Mouse (Mus musculus) MEL (cell line): Measurements from ENCODE around the gene Sdccag8. TPM values are rescaled to one million over a fixed set of nuclear protein-coding genes. Genes with fewer than 3 reads are reported as not detected.

ENCODE experiments used
- DNase-seq: peaks from one replicate; pipeline ENCODE4 v3.0.0; 2011; ENCODE audit warnings: low read depth, low spot score
- H3K27ac ChIP-seq: 2 replicates; pipeline ENCODE4 v1.5.1; 2012; ENCODE audit warnings: low read depth, mild to moderate bottlenecking, control low read depth, low read length, moderate library complexity; ENCODE audit not compliant: control insufficient read depth
- H3K27me3 ChIP-seq, 2 experiments: fragments of 150-350 bp in 1 of 2; sonication (generic) in 1 of 2; 2 replicates each; pipeline ENCODE4 v1.6.1; 2012; ENCODE audit warnings: low read length in 2 of 2, mild to moderate bottlenecking in 2 of 2, improper control_type of control experiment in 1 of 2, moderate library complexity in 1 of 2; ENCODE audit not compliant: insufficient read depth in 2 of 2, control insufficient read depth in 1 of 2
- H3K36me3 ChIP-seq, 2 experiments: 2 replicates each; pipeline ENCODE4 v1.6.1; 2012 to 2014; ENCODE audit warnings: low read length in 2 of 2, improper control_type of control experiment in 1 of 2, inconsistent platforms in 1 of 2, mild to moderate bottlenecking in 1 of 2; ENCODE audit not compliant: insufficient read depth in 2 of 2, control insufficient read depth in 1 of 2
- H3K4me1 ChIP-seq, 2 experiments: fragments of 150-350 bp in 1 of 2; sonication (generic) in 1 of 2; 2 replicates each; pipeline ENCODE4 v1.6.1; 2012; ENCODE audit warnings: low read length in 2 of 2, improper control_type of control experiment in 1 of 2, mild to moderate bottlenecking in 1 of 2; ENCODE audit not compliant: insufficient read depth in 2 of 2, control insufficient read depth in 1 of 2
- H3K4me3 ChIP-seq, 2 experiments: fragments of 150-350 bp in 1 of 2; sonication (generic) in 1 of 2; 2 replicates each; pipeline ENCODE4 v1.5.1; 2012; ENCODE audit warnings: low read depth in 2 of 2, low read length in 2 of 2, mild to moderate bottlenecking in 2 of 2, moderate library complexity in 2 of 2, control low read depth in 1 of 2, improper control_type of control experiment in 1 of 2; ENCODE audit not compliant: control insufficient read depth in 1 of 2, insufficient read depth in 1 of 2
- H3K79me2 ChIP-seq: 2 replicates; pipeline ENCODE4 v1.6.1; 2012; ENCODE audit warnings: mild to moderate bottlenecking, low read length, moderate library complexity; ENCODE audit not compliant: control insufficient read depth, poor library complexity, insufficient read depth
- H3K9ac ChIP-seq: 2 replicates; pipeline ENCODE4 v1.6.1; 2012; ENCODE audit warnings: low read depth, mild to moderate bottlenecking, control low read depth, low read length, moderate library complexity; ENCODE audit not compliant: control insufficient read depth, poor library complexity, severe bottlenecking
- H3K9me3 ChIP-seq: fragments of 150-350 bp; sonication (generic); replicated peaks from 2 replicates; pipeline ENCODE4 v1.6.1; 2012; ENCODE audit warnings: mild to moderate bottlenecking, low read length, improper control_type of control experiment, moderate library complexity; ENCODE audit not compliant: insufficient read depth
- BHLHE40 ChIP-seq: IDR thresholded peaks from 2 replicates; pipeline ENCODE4 v1.6.1; 2012; ENCODE audit warnings: low read depth, mild to moderate bottlenecking, inconsistent platforms, low read length, improper control_type of control experiment, borderline replicate concordance
- CHD1 ChIP-seq: IDR thresholded peaks from 2 replicates; pipeline ENCODE4 v1.6.1; 2012; ENCODE audit warnings: low read depth, mild to moderate bottlenecking, inconsistent platforms, low read length, improper control_type of control experiment
- CHD2 ChIP-seq: IDR thresholded peaks from 2 replicates; pipeline ENCODE4 v1.6.1; 2011; ENCODE audit warnings: low read length, improper control_type of control experiment
- CTCF ChIP-seq, 3 experiments: IDR thresholded peaks in 2 of 3; conservative IDR thresholded peaks in 1 of 3; 2 replicates each; pipeline ENCODE4 v1.5.1; 2011 to 2012; ENCODE audit warnings: low read length in 3 of 3, low read depth in 2 of 3, mild to moderate bottlenecking in 2 of 3, improper control_type of control experiment in 1 of 3, inconsistent platforms in 1 of 3, mixed read lengths in 1 of 3, moderate library complexity in 1 of 3; ENCODE audit not compliant: control insufficient read depth in 1 of 3, insufficient read depth in 1 of 3, poor library complexity in 1 of 3, severe bottlenecking in 1 of 3
- E2F4 ChIP-seq: IDR thresholded peaks from 2 replicates; pipeline ENCODE4 v1.6.1; 2011; ENCODE audit warnings: low read depth, low read length, improper control_type of control experiment, borderline replicate concordance
- ELF1 ChIP-seq: IDR thresholded peaks from 2 replicates; pipeline ENCODE4 v1.6.1; 2014; ENCODE audit warnings: low read depth, mild to moderate bottlenecking, inconsistent platforms, low read length, improper control_type of control experiment, moderate library complexity
- EP300 ChIP-seq, 2 experiments: IDR thresholded peaks; 2 replicates each; pipeline ENCODE4 v1.6.1; 2011; ENCODE audit warnings: improper control_type of control experiment in 2 of 2, low read length in 2 of 2, low read depth in 1 of 2, mild to moderate bottlenecking in 1 of 2
- ETS1 ChIP-seq: IDR thresholded peaks from 2 replicates; pipeline ENCODE4 v1.6.1; 2012; ENCODE audit warnings: low read depth, mild to moderate bottlenecking, inconsistent platforms, low read length, improper control_type of control experiment, moderate library complexity
- GABPA ChIP-seq: IDR thresholded peaks from 2 replicates; pipeline ENCODE4 v1.6.1; 2012; ENCODE audit warnings: low read depth, mild to moderate bottlenecking, inconsistent platforms, low read length, improper control_type of control experiment, moderate library complexity
- GATA1 ChIP-seq: IDR thresholded peaks from 2 replicates; pipeline ENCODE4 v1.6.1; 2011; ENCODE audit warnings: low read depth, low read length, improper control_type of control experiment
- HCFC1 ChIP-seq: IDR thresholded peaks from 2 replicates; pipeline ENCODE4 v1.6.1; 2012; ENCODE audit warnings: low read depth, mild to moderate bottlenecking, inconsistent platforms, low read length, improper control_type of control experiment, moderate library complexity
- JUND ChIP-seq: IDR thresholded peaks from 2 replicates; pipeline ENCODE4 v1.6.1; 2011; ENCODE audit warnings: low read depth, mild to moderate bottlenecking, improper control_type of control experiment, low read length
- KAT2A ChIP-seq: conservative IDR thresholded peaks from 2 replicates; pipeline ENCODE4 v1.6.1; 2012; ENCODE audit warnings: low read depth, low read length, improper control_type of control experiment, inconsistent platforms
- MAFK ChIP-seq: IDR thresholded peaks from 2 replicates; pipeline ENCODE4 v1.6.1; 2011; ENCODE audit warnings: low read depth, mild to moderate bottlenecking, low read length, improper control_type of control experiment, borderline replicate concordance
- MAX ChIP-seq: IDR thresholded peaks from 2 replicates; pipeline ENCODE4 v1.6.1; 2011; ENCODE audit warnings: low read length, improper control_type of control experiment
- MYC ChIP-seq: IDR thresholded peaks from 2 replicates; pipeline ENCODE4 v1.6.1; 2011; ENCODE audit warnings: low read depth, mild to moderate bottlenecking, low read length, improper control_type of control experiment, moderate library complexity
- NELFE ChIP-seq: IDR thresholded peaks from 2 replicates; pipeline ENCODE4 v1.6.1; 2011; ENCODE audit warnings: low read depth, low read length, improper control_type of control experiment
- POLR2A ChIP-seq, 2 experiments: IDR thresholded peaks; 2 replicates each; pipeline ENCODE4 v1.6.1; 2011 to 2012; ENCODE audit warnings: low read length in 2 of 2, mild to moderate bottlenecking in 2 of 2, control low read depth in 1 of 2, improper control_type of control experiment in 1 of 2, low read depth in 1 of 2, moderate library complexity in 1 of 2; ENCODE audit not compliant: control insufficient read depth in 1 of 2, insufficient read depth in 1 of 2, poor library complexity in 1 of 2
- RAD21 ChIP-seq: IDR thresholded peaks from 2 replicates; pipeline ENCODE4 v1.6.1; 2011; ENCODE audit warnings: mild to moderate bottlenecking, low read depth, low read length, improper control_type of control experiment
- RCOR1 ChIP-seq: IDR thresholded peaks from 2 replicates; pipeline ENCODE4 v1.6.1; 2012; ENCODE audit warnings: low read depth, mild to moderate bottlenecking, inconsistent platforms, low read length, improper control_type of control experiment
- SIN3A ChIP-seq: IDR thresholded peaks from 2 replicates; pipeline ENCODE4 v1.6.1; 2012; ENCODE audit warnings: low read length, improper control_type of control experiment, inconsistent platforms
- SMC3 ChIP-seq: IDR thresholded peaks from 2 replicates; pipeline ENCODE4 v1.6.1; 2011; ENCODE audit warnings: low read depth, low read length, improper control_type of control experiment
- TAL1 ChIP-seq: IDR thresholded peaks from 2 replicates; pipeline ENCODE4 v1.6.1; 2012; ENCODE audit warnings: mild to moderate bottlenecking, inconsistent platforms, low read length, moderate library complexity, mixed read lengths
- TBP ChIP-seq: IDR thresholded peaks from 2 replicates; pipeline ENCODE4 v1.8.0; 2011; ENCODE audit warnings: low read depth, low read length, improper control_type of control experiment
- TCF12 ChIP-seq: IDR thresholded peaks from 2 replicates; pipeline ENCODE4 v1.6.1; 2014; ENCODE audit warnings: low read depth, mild to moderate bottlenecking, inconsistent platforms, low read length, improper control_type of control experiment, moderate library complexity
- UBTF ChIP-seq: IDR thresholded peaks from 2 replicates; pipeline ENCODE4 v1.6.1; 2012; ENCODE audit warnings: low read depth, mild to moderate bottlenecking, inconsistent platforms, low read length, improper control_type of control experiment, moderate library complexity, borderline replicate concordance; ENCODE audit not compliant: insufficient read depth
- USF1 ChIP-seq: IDR thresholded peaks from 2 replicates; pipeline ENCODE4 v1.6.1; 2014; ENCODE audit warnings: low read depth, mild to moderate bottlenecking, inconsistent platforms, low read length, improper control_type of control experiment, moderate library complexity
- USF2 ChIP-seq, 2 experiments: IDR thresholded peaks; 2 replicates each; pipeline ENCODE4 v1.6.1; 2011 to 2012; ENCODE audit warnings: improper control_type of control experiment in 2 of 2, low read length in 2 of 2, borderline replicate concordance in 1 of 2, inconsistent platforms in 1 of 2, low read depth in 1 of 2, mild to moderate bottlenecking in 1 of 2; ENCODE audit not compliant: insufficient read depth in 1 of 2
- ZKSCAN1 ChIP-seq: IDR thresholded peaks from 2 replicates; pipeline ENCODE4 v1.6.1; 2012; ENCODE audit warnings: low read depth, mild to moderate bottlenecking, inconsistent platforms, low read length, improper control_type of control experiment, moderate library complexity
- ZMIZ1 ChIP-seq: IDR thresholded peaks from 2 replicates; pipeline ENCODE4 v1.6.1; 2012; ENCODE audit warnings: low read depth, mild to moderate bottlenecking, inconsistent platforms, low read length, improper control_type of control experiment, moderate library complexity
- ZNF384 ChIP-seq: IDR thresholded peaks from 2 replicates; pipeline ENCODE4 v1.6.1; 2012; ENCODE audit warnings: low read depth, mild to moderate bottlenecking, inconsistent platforms, low read length, improper control_type of control experiment
- polyA plus RNA-seq, 2 experiments: library from polyadenylated mRNA; stranded (reverse) in 1 of 2; unstranded in 1 of 2; fragments of >175 nt in 1 of 2; fragments of >200 nt in 1 of 2; gene quantifications; 2 replicates each; pipeline versions ENCODE4 v1.2.1 to v1.2.4; 2012; ENCODE audit warnings: low replicate concordance in 2 of 2, low read depth in 1 of 2; ENCODE audit not compliant: insufficient read length in 2 of 2, insufficient read depth in 1 of 2, missing spikeins in 1 of 2
- total RNA-seq: library from RNA; depleted of rRNA; stranded (reverse); fragments of 300-350 nt; gene quantifications from 2 replicates; pipeline ENCODE4 v1.2.3, GENCODE M21; 2012

Sdccag8 gene
- total and polyA plus RNA-seq, 3 experiments = 4.6 to 7.8 TPM; not detected in 1

- H3K4me1 ChIP-seq = peaks cover 6 to 10% of the 10 kb centered on the region in 2 experiments
- no peak overlapping the region for H3K27ac ChIP-seq
- H3K27me3 ChIP-seq = no peaks in the 10 kb centered on the region
- H3K36me3 ChIP-seq = peaks cover 0 to 15% of the 10 kb centered on the region in 2 experiments; a peak in 2 of 4 replicates
- H3K4me3 ChIP-seq = no peak overlapping the region
- TF ChIP-seq ZNF384 (0 out of 2 replicates have a peak, but pooled peaks have one; percentile 60), GATA1 (no peak)
- TF ChIP-seq, all 39 proteins: peak for 1
- Histone ChIP-seq H3K9me3 (no peaks in the 10 kb centered on the region), H3K79me2 (peaks cover 14% of the 10 kb centered on the region; the same call in 1 of the 2 replicates), H3K9ac (no peak overlapping the region)
- no peak for DNase-seq
These were observed 15.8 kb upstream of the Sdccag8 start for GRCm38 (mm10) chr1:176798673-176799072.

GRCm38 (mm10) chr1:176800728-176801365 is 13.6 kb upstream of the Sdccag8 start:
- Histone ChIP-seq H3K79me2 (peaks cover 16% of the 10 kb centered on the region), H3K9me3 (no peaks in the 10 kb centered on the region), H3K36me3 (peaks cover 0 to 15% of the 10 kb centered on the region in 2 experiments; a peak in 2 of 4 replicates), H3K9ac (no peak overlapping the region), H3K4me1 (peaks cover 6 to 10% of the 10 kb centered on the region in 2 experiments), H3K27me3 (no peaks in the 10 kb centered on the region), H3K27ac (no peak overlapping the region), H3K4me3 (no peak overlapping the region)
- peak; percentile 93 for DNase-seq
- TF ChIP-seq ETS1 (peak; percentile 98), CHD1 (no peak), HCFC1 (no peak), EP300 (IDR thresholded peaks at IDR 0.05; ENCODE audit: low read depth in 1 of 2, low read length in 2 of 2) (peak; percentile 47 to 53; a peak in 2 of 4 replicates), RCOR1 (peak; percentile 80), NELFE (no peak), KAT2A (no peak), USF1 (peak; percentile 67), UBTF (no peak), USF2 (IDR thresholded peaks at IDR 0.05; ENCODE audit: borderline replicate concordance in 1 of 2, insufficient read depth in 1 of 2, low read depth in 1 of 2, low read length in 2 of 2) (no peak), SIN3A (peak; percentile 79), E2F4 (no peak), SMC3 (no peak), ZMIZ1 (no peak), MAX (no peak), TCF12 (peak; percentile 58; the same call in 1 of the 2 replicates), ZKSCAN1 (no peak), GABPA (no peak), POLR2A (IDR thresholded peaks at IDR 0.05; ENCODE audit: control insufficient read depth in 1 of 2, insufficient read depth in 1 of 2, low read depth in 1 of 2, low read length in 2 of 2, poor library complexity in 1 of 2) (no peak), MYC (no peak), TBP (no peak), BHLHE40 (peak; percentile 75; the same call in 1 of the 2 replicates), GATA1 (no peak), TAL1 (no peak), MAFK (no peak), ELF1 (no peak), RAD21 (no peak), JUND (no peak), ZNF384 (no peak), CTCF (IDR thresholded peaks at IDR 0.05 in 2 of 3, conservative IDR thresholded peaks at IDR 0.05 in 1 of 3; ENCODE audit: control insufficient read depth in 1 of 3, insufficient read depth in 1 of 3, low read depth in 2 of 3, low read length in 3 of 3, poor library complexity in 1 of 3, severe bottlenecking in 1 of 3) (no peak), CHD2 (no peak)
